ENCODE assay signal across 9 mouse cellular contexts in the genomic region with DNA sequence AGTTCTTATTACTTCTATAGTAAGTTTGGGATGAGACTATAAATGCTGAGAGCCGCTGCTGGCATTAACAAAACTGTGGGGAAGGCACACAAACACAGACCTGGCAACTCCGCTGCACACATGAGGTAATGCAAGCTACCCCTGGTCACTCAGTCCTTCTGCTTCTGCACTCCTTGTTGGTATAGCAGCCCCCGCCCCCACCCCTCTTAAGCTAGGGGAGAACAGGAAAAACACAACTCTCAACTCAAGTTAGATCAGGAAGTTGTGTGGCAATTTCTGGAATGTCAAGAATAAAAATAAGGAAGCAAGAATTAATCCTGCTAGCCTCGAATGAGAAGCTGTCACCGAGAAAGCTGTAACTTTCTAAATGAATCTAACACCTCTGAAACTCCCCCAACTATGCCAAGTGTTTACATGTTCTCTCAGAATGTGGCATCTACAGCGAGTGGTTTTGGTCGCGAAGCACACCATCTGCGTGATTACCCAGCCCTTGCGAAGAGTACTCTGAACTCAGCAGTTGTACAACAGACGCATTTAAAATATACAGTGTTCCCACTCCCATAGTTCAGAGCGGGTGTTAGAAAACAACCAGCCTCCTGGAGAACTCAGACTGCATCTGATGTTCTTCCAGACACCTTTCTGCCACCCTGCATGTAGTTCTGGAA.
DNase-seq lines count a peak whose midpoint lies in the region; ATAC-seq and TF ChIP-seq lines count a peak whose summit lies in the region.
"Had no signal": no experiment of that assay in that cellular context is flagged by ENCODE, and none has a peak within 500 bp of the region (broad histone marks: within the 10 kb centered on the region; RNA-seq: fewer than 3 reads in every experiment).

No protein-coding gene starts in this region.

- H3K27ac ChIP-seq in heart, embryonic 13.5 days (replicated peaks): peak overlapping the region; percentile 13; the same call in 1 of the 2 replicates
- peak overlapping the region; percentile 76 for H3K27ac ChIP-seq in bone marrow macrophage, adult 2 months (ENCODE audit: insufficient read depth, low read depth, low read length)

- no peak for ATAC-seq in heart, embryonic 13.5 days (ENCODE audit: extremely low read depth, insufficient number of reproducible peaks, low FRiP score, low TSS enrichment)

- H3K4me1 ChIP-seq in heart, embryonic 13.5 days: peaks cover 29% of the 10 kb centered on the region
- H3K4me1 ChIP-seq in bone marrow macrophage, adult 2 months (ENCODE audit: control insufficient read depth, insufficient read depth, low read length): peaks cover 46% of the 10 kb centered on the region

- H3K36me3 ChIP-seq in heart, embryonic 13.5 days: no peaks in the 10 kb centered on the region

- H3K27me3 ChIP-seq in heart, embryonic 13.5 days (replicated peaks): no peaks in the 10 kb centered on the region

- 28% methylated on average over 12 of the region's 12 CpGs for WGBS in heart, embryonic 13.5 days

- TF ChIP-seq POLR2A in bone marrow macrophage, adult 2 months (IDR thresholded peaks at IDR 0.05; ENCODE audit: borderline replicate concordance, low read depth, low read length): no peak

- no peaks in the 10 kb centered on the region for H3K9me3 ChIP-seq in heart, embryonic 13.5 days

- intact Hi-C loops in gastrocnemius, postnatal 14 days (cut with DNase I; ENCODE audit: low total_unique reads): no loop called here

- no peak for TF ChIP-seq CTCF in bone marrow macrophage, adult 2 months (IDR thresholded peaks at IDR 0.05; ENCODE audit: low read depth, low read length)

- DNase-seq in heart, postnatal 4 days: no peak
- peak; percentile 64 for DNase-seq in layer of hippocampus, adult 9-11 months
- DNase-seq in lung, postnatal 4 days: peak; percentile 24 to 36
- no peak for DNase-seq in retina, embryonic 14.5 days (ENCODE audit: low spot score)
- no peak for DNase-seq in gastrocnemius, postnatal 14 days
- no peak for DNase-seq in gastrocnemius, adult 18-20 months (ENCODE audit: low spot score)
- DNase-seq: cerebellum, adult 2 months had no signal

- peak overlapping the region; percentile 34 for H3K9ac ChIP-seq in heart, embryonic 13.5 days

- peak overlapping the region; percentile 34 for H3K4me3 ChIP-seq in heart, embryonic 13.5 days
- H3K4me3 ChIP-seq in bone marrow macrophage, adult 2 months (ENCODE audit: insufficient read depth, low read length): peak overlapping the region; percentile 37

- peak overlapping the region; percentile 64 for H3K4me2 ChIP-seq in heart, embryonic 13.5 days

Comparison
In these comparisons a context has a peak if more than half of its experiments do, and no peak if none do; other contexts are left out.
1. DNase-seq: peak in layer of hippocampus, adult 9-11 months (single experiment) and lung, postnatal 4 days (2 of 2); none in heart, postnatal 4 days (single experiment), retina, embryonic 14.5 days (single experiment), gastrocnemius, postnatal 14 days (single experiment) and gastrocnemius, adult 18-20 months (single experiment).